Mouse (Mus musculus) frontal cortex, adult 2 months (tissue): ENCODE data around the gene Acod1. TPM values are rescaled to one million over a fixed set of nuclear protein-coding genes. Genes with fewer than 3 reads are reported as not detected.

ENCODE experiments used
- DNase-seq, 2 experiments: peaks; one replicate each; pipeline ENCODE4 v3.0.0; 2022; ENCODE audit warnings: low spot score in 1 of 2; ENCODE audit errors: extremely low spot score in 1 of 2
- polyA plus RNA-seq: library from polyadenylated mRNA; depleted of rRNA; stranded (reverse); fragments of >200 nt; gene quantifications from 2 replicates; pipeline ENCODE4 v1.2.3, GENCODE M21; 2012; rRNA removed

Acod1 gene
- polyA plus RNA-seq, result 0.04 and 0.08 TPM in 2 replicates

GRCm38 (mm10) chr14:103046677-103047076 is at the start of gene Acod1:
Gene Acod1 (plus strand): TSS chr14:103046977.
- no peak for DNase-seq

GRCm38 (mm10) chr14:103007737-103008136 is 39.0 kb upstream of the Acod1 start:
- DNase-seq, result no peak

- peak in 1 of 2 experiments; percentile 58 for DNase-seq
Observed at GRCm38 (mm10) chr14:103011782-103012181, 35.0 kb upstream of the Acod1 start.

GRCm38 (mm10) chr14:103012563-103013150 is 34.1 kb upstream of the Acod1 start:
- DNase-seq, result peak; percentile 17 to 79

- DNase-seq, result no peak
Observed at GRCm38 (mm10) chr14:103017009-103017408, 29.8 kb upstream of the Acod1 start.

- no peak for DNase-seq
Observed at GRCm38 (mm10) chr14:103020046-103020445, 26.7 kb upstream of the Acod1 start.

GRCm38 (mm10) chr14:103029203-103029602 is 17.6 kb upstream of the Acod1 start:
- DNase-seq, result no peak

GRCm38 (mm10) chr14:103033271-103033823 is 13.4 kb upstream of the Acod1 start:
- DNase-seq, result peak in 1 of 2 experiments; percentile 7

- DNase-seq, result no peak
Observed at GRCm38 (mm10) chr14:103034076-103034475, 12.7 kb upstream of the Acod1 start.

- no peak for DNase-seq
Observed at GRCm38 (mm10) chr14:103037016-103037415, 9.8 kb upstream of the Acod1 start.

GRCm38 (mm10) chr14:103048292-103049086 is 1.7 kb downstream of the Acod1 start:
- no peak for DNase-seq

- peak; percentile 52 to 84 for DNase-seq
Observed at GRCm38 (mm10) chr14:103051159-103051769, 4.5 kb downstream of the Acod1 start.

GRCm38 (mm10) chr14:103054731-103055130 is 8.0 kb downstream of the Acod1 start:
- DNase-seq, result no peak

GRCm38 (mm10) chr14:103056601-103057000 is 9.8 kb downstream of the Acod1 start:
- DNase-seq, result no peak

- no peak for DNase-seq
Observed at GRCm38 (mm10) chr14:103058998-103059397, 12.2 kb downstream of the Acod1 start.

- no peak for DNase-seq
Observed at GRCm38 (mm10) chr14:103059495-103059894, 12.7 kb downstream of the Acod1 start.

GRCm38 (mm10) chr14:103065294-103066167 is 18.8 kb downstream of the Acod1 start:
- peak in 1 of 2 experiments; percentile 94 for DNase-seq

GRCm38 (mm10) chr14:103069465-103069863 is 22.7 kb downstream of the Acod1 start:
- peak in 1 of 2 experiments; percentile 27 for DNase-seq

GRCm38 (mm10) chr14:103069864-103070611 is 23.3 kb downstream of the Acod1 start, which contains the start of gene Cln5:
Gene Cln5 (plus strand): TSS chr14:103070216.
- DNase-seq, result peak; percentile 79 to 89
